Mouse (Mus musculus) right cerebral cortex, postnatal 14 days (tissue): ENCODE results near the gene Rpgr.

Experiments
- DNase-seq: peaks from one replicate; pipeline ENCODE4 v3.0.0; 2022

Gene Rpgr

DNA sequence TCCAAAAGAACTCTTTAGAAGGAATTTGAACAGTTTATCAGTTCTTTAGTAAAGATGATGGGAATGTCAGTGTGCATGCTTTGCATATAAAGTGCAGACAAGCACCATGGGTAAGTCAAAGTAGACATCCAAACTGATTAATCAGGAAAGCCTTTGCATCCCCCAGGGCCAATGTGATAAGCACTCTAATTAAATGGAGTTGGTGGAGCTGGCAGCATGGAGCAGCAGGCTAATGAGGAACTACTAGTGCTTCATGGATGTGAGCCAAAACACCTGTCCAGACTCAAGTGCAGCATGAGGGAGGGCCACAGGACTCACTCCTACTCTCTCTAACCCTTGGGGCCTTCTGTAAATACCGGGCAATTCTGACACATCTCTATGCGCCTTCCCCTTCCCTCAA lies 145.2 kb downstream of the Rpgr start:
- DNase-seq, result no peak

DNA sequence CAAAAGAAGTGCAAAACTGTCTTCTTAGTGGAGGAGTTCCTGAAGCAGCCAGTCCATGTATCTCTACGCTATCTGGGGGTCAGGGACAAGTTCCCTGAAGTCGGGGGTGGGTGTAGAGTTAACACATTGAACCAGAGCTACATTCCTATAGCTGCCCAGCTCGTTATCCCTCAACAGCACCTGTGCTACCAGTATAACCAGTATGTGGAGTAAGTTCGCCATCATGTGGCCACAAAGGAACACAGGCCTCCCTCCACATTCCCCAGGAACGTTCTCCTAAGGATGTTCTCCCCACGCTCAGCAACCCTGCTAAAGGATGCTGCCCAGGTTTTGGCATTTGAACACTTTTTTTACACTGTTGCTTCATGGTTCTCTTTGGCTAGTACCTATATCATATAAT lies 146.0 kb downstream of the Rpgr start:
- DNase-seq, result peak; percentile 15

GRCm38 (mm10) chrX:10069405-10069804 lies 147.3 kb downstream of the Rpgr start:
- no peak for DNase-seq

GRCm38 (mm10) chrX:10063781-10064180 lies 152.9 kb downstream of the Rpgr start:
- no peak for DNase-seq

GRCm38 (mm10) chrX:10063361-10063760 lies 153.4 kb downstream of the Rpgr start:
- DNase-seq, result no peak

- DNase-seq, result no peak
These were observed 154.5 kb downstream of the Rpgr start for GRCm38 (mm10) chrX:10062201-10062600.

DNA sequence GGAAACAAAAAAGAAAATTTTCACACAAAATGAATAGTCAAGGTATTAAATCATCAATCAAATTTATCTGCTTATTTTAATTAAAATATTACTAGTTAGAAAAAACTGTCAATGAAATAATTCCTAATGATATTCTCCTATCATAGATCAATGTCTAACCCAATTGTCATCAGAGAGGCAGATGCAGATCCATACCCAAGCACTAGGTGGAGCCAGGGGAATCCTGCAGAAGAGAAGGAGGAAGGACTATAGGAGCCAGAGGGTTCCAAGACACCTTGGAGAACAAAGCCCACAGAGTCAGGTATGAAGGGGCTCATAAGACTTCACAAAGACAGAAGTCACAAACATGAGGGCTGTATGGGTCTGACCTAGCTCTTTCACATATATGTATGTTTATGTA lies 182.1 kb downstream of the Rpgr start:
- no peak for DNase-seq
